In genomic region chrX:52775973-52776372, GRCm38 (mm10) we compare ENCODE assay signal across 9 mouse cellular contexts. TPM values are rescaled to one million over a fixed set of nuclear protein-coding genes. Genes with fewer than 3 reads are reported as not detected.
DNase-seq lines count a peak whose midpoint lies in the region; ATAC-seq and TF ChIP-seq lines count a peak whose summit lies in the region.
"Had no signal": no experiment of that assay in that cellular context is flagged by ENCODE, and none has a peak within 500 bp of the region (broad histone marks: within the 10 kb centered on the region; RNA-seq: fewer than 3 reads in every experiment).

No protein-coding gene starts in this region.

- no peak overlapping the region for H3K4me3 ChIP-seq in heart, embryonic 12.5 days
- no peak overlapping the region for H3K4me3 ChIP-seq in G1E (ENCODE audit: low read depth, low read length)
- H3K4me3 ChIP-seq: neural tube, embryonic 12.5 days had no signal

- peak; percentile 6 to 27 for DNase-seq in heart, postnatal 14 days
- DNase-seq in 416B (ENCODE audit: low read depth) (peak; percentile 44), G1E (ENCODE audit: low spot score) (peak; percentile 2)
- peak; percentile 34 for DNase-seq in mesoderm, embryonic 11.5 days (ENCODE audit: low read depth, low spot score)
- DNase-seq in yolk sac, embryonic 10.5 days (ENCODE audit: low spot score) = peak; percentile 11
- DNase-seq in gastrocnemius, postnatal 10 days = no peak

- H3K27me3 ChIP-seq in heart, embryonic 12.5 days (replicated peaks) = no peaks in the 10 kb centered on the region
- H3K27me3 ChIP-seq in G1E (ENCODE audit: insufficient read depth, low read length) = no peaks in the 10 kb centered on the region
- H3K27me3 ChIP-seq: neural tube, embryonic 12.5 days had no signal

- H3K4me2 ChIP-seq in heart, embryonic 12.5 days = no peak overlapping the region
- H3K4me2 ChIP-seq: neural tube, embryonic 12.5 days had no signal

- intact Hi-C loops in heart, postnatal 14 days (cut with DNase I) = loop anchor here (5.0 kb wide), 1 partner anchor 151 kb away; no protein-coding TSS in a partner anchor

- peak; percentile 54 for TF ChIP-seq CTCF in G1E (IDR thresholded peaks at IDR 0.05; ENCODE audit: low read depth, low read length)

- H3K27ac ChIP-seq in heart, embryonic 12.5 days (ENCODE audit: poor library complexity, severe bottlenecking) = no peak overlapping the region
- H3K27ac ChIP-seq: neural tube, embryonic 12.5 days had no signal

- WGBS in heart, embryonic 12.5 days = 30% methylated on average over 3 of the region's 3 CpGs

- H3K36me3 ChIP-seq in heart, embryonic 12.5 days = no peaks in the 10 kb centered on the region
- H3K36me3 ChIP-seq in G1E (replicated peaks) = no peaks in the 10 kb centered on the region
- H3K36me3 ChIP-seq: neural tube, embryonic 12.5 days had no signal

- no peak for ATAC-seq in heart, embryonic 12.5 days (ENCODE audit: insufficient number of reproducible peaks, low FRiP score)
- no peak for ATAC-seq in G1E (ENCODE audit: extremely low read depth, insufficient number of reproducible peaks, low FRiP score, poor library complexity, severe bottlenecking)
- peak; percentile 69 for ATAC-seq in common myeloid progenitor, adult 5-6 weeks (replicated peaks; ENCODE audit: low read depth, poor library complexity, severe bottlenecking)

- H3K9ac ChIP-seq in heart, embryonic 12.5 days = no peak overlapping the region
- H3K9ac ChIP-seq: neural tube, embryonic 12.5 days had no signal

- H3K4me1 ChIP-seq in heart, embryonic 12.5 days (replicated peaks) = no peaks in the 10 kb centered on the region
- no peaks in the 10 kb centered on the region for H3K4me1 ChIP-seq in G1E (ENCODE audit: insufficient read depth, low read depth, low read length)
- H3K4me1 ChIP-seq: neural tube, embryonic 12.5 days had no signal

- H3K9me3 ChIP-seq in heart, embryonic 12.5 days (replicated peaks) = no peaks in the 10 kb centered on the region
- H3K9me3 ChIP-seq in G1E (replicated peaks) = no peaks in the 10 kb centered on the region
- H3K9me3 ChIP-seq: neural tube, embryonic 12.5 days had no signal

RNA-seq across cellular contexts. Expression of gene Ccdc160, which starts 15.0 kb away (rescaled TPM):
- total RNA-seq in heart, postnatal 14 days (2021) = under 1 TPM; 0.48 to 0.51 TPM
- 0.40 and 0.69 TPM in 2 replicates for polyA plus RNA-seq in heart, embryonic 12.5 days (2016; fragmentation: Nextera tagmentation; extraction: Ambion mirVana)
- total RNA-seq in G1E (2014; fragmentation: Nextera tagmentation) (not detected in 2 replicates), G1E (2017) (0.22 TPM in 1 of 2 replicates, not detected in the other)
- not detected in 2 replicates for polyA plus RNA-seq in G1E (2012)
- not detected in 2 replicates for total RNA-seq in common myeloid progenitor, adult 5-6 weeks (2017)
- under 1 TPM; 0.23 to 0.40 TPM for total RNA-seq in gastrocnemius, postnatal 10 days (2021)
